Mouse (Mus musculus): ENCODE measurements at regions not wholly inside any gene's neighbourhood (a gene's known extent, or its start where the extent isn't known, plus 50 kb on each side); places are given as distances from the start of the nearest gene placed in this dataset.

- H3K36me3 ChIP-seq, result no peaks in the 10 kb centered on the region
- H3K4me3 ChIP-seq, result no peak overlapping the region
- 0 out of 2 replicates have a peak, but pooled peaks cover 7% of the 10 kb centered on the region for H3K4me1 ChIP-seq (replicated peaks)
- H3K4me2 ChIP-seq, result no peak overlapping the region
- H3K27me3 ChIP-seq, result peaks cover 5% of the 10 kb centered on the region
- H3K27ac ChIP-seq (replicated peaks), result no peak overlapping the region
- no peaks in the 10 kb centered on the region for H3K9me3 ChIP-seq
- 29% methylated on average over 5 of the region's 5 CpGs for WGBS
- ATAC-seq (ENCODE audit: low read depth), result no peak
- H3K9ac ChIP-seq, result no peak overlapping the region
Measured at GRCm38 (mm10) chr14:115037086-115037793, 54.8 kb upstream of the Gpc5 start.

GRCm38 (mm10) chr14:115038788-115039187 is 53.2 kb upstream of the Gpc5 start:
- Histone ChIP-seq H3K27me3 (peaks cover 5% of the 10 kb centered on the region), H3K27ac (replicated peaks) (no peak overlapping the region), H3K4me2 (no peak overlapping the region), H3K9me3 (no peaks in the 10 kb centered on the region), H3K9ac (no peak overlapping the region), H3K4me1 (replicated peaks) (peaks cover 22% of the 10 kb centered on the region), H3K36me3 (peaks cover 7% of the 10 kb centered on the region), H3K4me3 (no peak overlapping the region)
- 79% methylated on average over 5 of the region's 5 CpGs for WGBS
- ATAC-seq (ENCODE audit: low read depth), result no peak

GRCm38 (mm10) chr14:115039524-115039923 is 52.5 kb upstream of the Gpc5 start:
- 78% methylated on average over 5 of the region's 5 CpGs for WGBS
- Histone ChIP-seq H3K4me2 (peak overlapping the region; percentile 89), H3K27ac (replicated peaks) (no peak overlapping the region), H3K9me3 (no peaks in the 10 kb centered on the region), H3K4me1 (replicated peaks) (peaks cover 28% of the 10 kb centered on the region), H3K36me3 (peaks cover 14% of the 10 kb centered on the region), H3K9ac (no peak overlapping the region), H3K4me3 (no peak overlapping the region), H3K27me3 (peaks cover 5% of the 10 kb centered on the region)
- no peak for ATAC-seq (ENCODE audit: low read depth)

GRCm38 (mm10) chr14:115040091-115040571 is 51.9 kb upstream of the Gpc5 start:
- Histone ChIP-seq H3K4me2 (peak overlapping the region; percentile 89), H3K27ac (replicated peaks) (peak overlapping the region; percentile 97), H3K36me3 (peaks cover 19% of the 10 kb centered on the region), H3K4me3 (peak overlapping the region; percentile 87), H3K4me1 (replicated peaks) (peaks cover 34% of the 10 kb centered on the region), H3K9ac (peak overlapping the region; percentile 97), H3K9me3 (no peaks in the 10 kb centered on the region), H3K27me3 (peaks cover 5% of the 10 kb centered on the region)
- peak; percentile 33 for ATAC-seq (ENCODE audit: low read depth)
- WGBS, result 2% methylated on average over 29 of the region's 30 CpGs

- under 1% methylated on average over 92 of the region's 94 CpGs for WGBS
- peaks cover 39% of the 10 kb centered on the region for H3K4me1 ChIP-seq (replicated peaks)
- H3K36me3 ChIP-seq, result peaks cover 25% of the 10 kb centered on the region
Measured at GRCm38 (mm10) chr14:115040578-115041206, 51.3 kb upstream of the Gpc5 start.

GRCm38 (mm10) chr14:115041336-115042054 is 50.5 kb upstream of the Gpc5 start:
- H3K27ac ChIP-seq (replicated peaks), result peak overlapping the region; percentile 97
- H3K4me2 ChIP-seq, result peak overlapping the region; percentile 89
- peaks cover 5% of the 10 kb centered on the region for H3K27me3 ChIP-seq
- under 1% methylated on average over 66 of the region's 126 CpGs for WGBS
- H3K9me3 ChIP-seq, result no peaks in the 10 kb centered on the region
- H3K4me1 ChIP-seq (replicated peaks), result peaks cover 41% of the 10 kb centered on the region
- peaks cover 30% of the 10 kb centered on the region for H3K36me3 ChIP-seq
- peak overlapping the region; percentile 97 for H3K9ac ChIP-seq
- peak overlapping the region; percentile 87 for H3K4me3 ChIP-seq
- ATAC-seq (ENCODE audit: low read depth), result peak; percentile 68

More at GRCm38 (mm10) chr14:115040578-115041206, 51.3 kb upstream of the Gpc5 start:
- H3K4me3 ChIP-seq, result peak overlapping the region; percentile 87
- H3K9me3 ChIP-seq, result no peaks in the 10 kb centered on the region
- peak overlapping the region; percentile 97 for H3K9ac ChIP-seq
- H3K4me2 ChIP-seq, result peak overlapping the region; percentile 89
- peak; percentile 83 for ATAC-seq (ENCODE audit: low read depth)
- H3K27ac ChIP-seq (replicated peaks), result peak overlapping the region; percentile 97
- H3K27me3 ChIP-seq, result peaks cover 5% of the 10 kb centered on the region

- Histone ChIP-seq H3K27ac (replicated peaks) (peak overlapping the region; percentile 97), H3K27me3 (peaks cover 5% of the 10 kb centered on the region), H3K4me1 (replicated peaks) (peaks cover 46% of the 10 kb centered on the region), H3K4me2 (peak overlapping the region; percentile 89), H3K36me3 (peaks cover 36% of the 10 kb centered on the region), H3K9me3 (no peaks in the 10 kb centered on the region), H3K9ac (peak overlapping the region; percentile 97), H3K4me3 (peak overlapping the region; percentile 87)
- 0% methylated on average over 25 of the region's 51 CpGs for WGBS
- ATAC-seq (ENCODE audit: low read depth), result peak; percentile 84
Measured at GRCm38 (mm10) chr14:115042055-115042564, 49.9 kb upstream of the Gpc5 start.

Measured in neural tube, embryonic 13.5 days (tissue).